Mouse (Mus musculus) heart, embryonic 15.5 days (tissue): ENCODE data around the gene Arhgap44. TPM values are rescaled to one million over a fixed set of nuclear protein-coding genes. Genes with fewer than 3 reads are reported as not detected.
A peak's percentile ranks its signal among the peaks of the same experiment; 100 is the strongest.

Source experiments
- ATAC-seq: fragments of 200-750 bp; cut with Nextera tagmentation; replicated peaks from 2 replicates; pipeline ENCODE4 v1.8.0; 2017; ENCODE audit warnings: low read depth, moderate TSS enrichment; ENCODE audit not compliant: insufficient number of reproducible peaks, insufficient read depth, low FRiP score
- H3K27ac ChIP-seq: fragments of 300-500 bp; sonication (generic); 2 replicates; pipeline ENCODE4 v1.5.1; 2015; ENCODE audit warnings: mild to moderate bottlenecking, inconsistent platforms
- H3K27me3 ChIP-seq: fragments of 300-500 bp; sonication (generic); 2 replicates; pipeline ENCODE4 v1.6.1; 2015; ENCODE audit warnings: inconsistent platforms
- H3K36me3 ChIP-seq: fragments of 300-500 bp; sonication (generic); 2 replicates; pipeline ENCODE4 v1.6.1; 2015; ENCODE audit warnings: mild to moderate bottlenecking, inconsistent platforms
- H3K4me1 ChIP-seq: fragments of 300-500 bp; sonication (generic); replicated peaks from 2 replicates; pipeline ENCODE4 v1.6.1; 2015; ENCODE audit warnings: inconsistent platforms
- H3K4me2 ChIP-seq: fragments of 300-500 bp; sonication (generic); 2 replicates; pipeline ENCODE4 v1.6.1; 2015; ENCODE audit warnings: inconsistent platforms, mild to moderate bottlenecking, moderate library complexity
- H3K4me3 ChIP-seq: fragments of 300-500 bp; sonication (generic); 2 replicates; pipeline ENCODE4 v1.5.1; 2015; ENCODE audit warnings: mild to moderate bottlenecking, inconsistent platforms
- H3K9ac ChIP-seq: fragments of 300-500 bp; sonication (generic); 2 replicates; pipeline ENCODE4 v1.6.1; 2015; ENCODE audit warnings: mild to moderate bottlenecking, inconsistent platforms
- H3K9me3 ChIP-seq: fragments of 300-500 bp; sonication (generic); replicated peaks from 2 replicates; pipeline ENCODE4 v1.6.1; 2016; ENCODE audit warnings: inconsistent platforms
- WGBS: fragments of 180-500 bp; shearing (Covaris S2); methylation state at CpG from one replicate; pipeline ENCODE4 v1.1.7; 2015; ENCODE audit warnings: mixed read lengths; 5-methylcytosine and 5-hydroxymethylcytosine counted together
- polyA plus RNA-seq: library from polyadenylated mRNA; unstranded; fragments of >200 nt; fragmentation: Nextera tagmentation; extraction: Ambion mirVana; gene quantifications from 2 replicates; pipeline ENCODE4 v1.2.1, GENCODE M21; 2015

Arhgap44 gene
- polyA plus RNA-seq, 1 experiment from 2014 or later = 10.5 TPM

GRCm38 (mm10) chr11:65161881-65162766 lies 637 bp downstream of the Arhgap44 start:
- Histone ChIP-seq H3K27ac (peak overlapping the region; percentile 26; the same call in 1 of the 2 replicates), H3K36me3 (no peaks in the 10 kb centered on the region), H3K4me2 (peak overlapping the region; percentile 95), H3K27me3 (0 out of 2 replicates have a peak, but pooled peaks cover 3% of the 10 kb centered on the region), H3K9ac (peak overlapping the region; percentile 80), H3K9me3 (no peaks in the 10 kb centered on the region), H3K4me3 (peak overlapping the region; percentile 80), H3K4me1 (peaks cover 24% of the 10 kb centered on the region)
- 1% methylated on average over 49 of the region's 49 CpGs for WGBS
- peak; percentile 56 for ATAC-seq

GRCm38 (mm10) chr11:65160991-65161880 lies 1.5 kb downstream of the Arhgap44 start:
- peak overlapping the region; percentile 80 for H3K9ac ChIP-seq
- H3K9me3 ChIP-seq = no peaks in the 10 kb centered on the region
- WGBS = 36% methylated on average over 7 of the region's 7 CpGs
- 0 out of 2 replicates have a peak overlapping the region, but pooled peaks have one; percentile 26 for H3K27ac ChIP-seq
- H3K27me3 ChIP-seq = 0 out of 2 replicates have a peak, but pooled peaks cover 3% of the 10 kb centered on the region
- H3K36me3 ChIP-seq = no peaks in the 10 kb centered on the region
- peak overlapping the region; percentile 95 for H3K4me2 ChIP-seq
- peak overlapping the region; percentile 80 for H3K4me3 ChIP-seq
- H3K4me1 ChIP-seq = peaks cover 26% of the 10 kb centered on the region
- no peak for ATAC-seq

- no peak within 1 kb of the TSS for H3K4me3 ChIP-seq
- H3K9ac ChIP-seq = no peak within 1 kb of the TSS
- no peak within 1 kb of the TSS; the same call in 1 of the 2 replicates for H3K4me2 ChIP-seq
- ATAC-seq = no peak
- H3K4me1 ChIP-seq = peaks cover 26% of the 10 kb centered on the region
- H3K9me3 ChIP-seq = no peaks in the 10 kb centered on the region
- 0 out of 2 replicates have a peak, but pooled peaks cover 3% of the 10 kb centered on the region for H3K27me3 ChIP-seq
- no peaks in the 10 kb centered on the region for H3K36me3 ChIP-seq
- WGBS = 90% methylated on average over 5 of the region's 5 CpGs
- H3K27ac ChIP-seq = no peak within 1 kb of the TSS
These were observed 3.0 kb downstream of the Arhgap44 start, which contains the start of gene 1700086D15Rik for GRCm38 (mm10) chr11:65159791-65160190. Gene 1700086D15Rik, minus strand, starts transcription at chr11:65159891.

GRCm38 (mm10) chr11:65158658-65158990 lies 4.1 kb downstream of the Arhgap44 start:
- Histone ChIP-seq H3K27ac (no peak overlapping the region), H3K9me3 (no peaks in the 10 kb centered on the region), H3K4me3 (no peak overlapping the region), H3K36me3 (no peaks in the 10 kb centered on the region), H3K4me1 (peaks cover 31% of the 10 kb centered on the region), H3K9ac (no peak overlapping the region), H3K27me3 (0 out of 2 replicates have a peak, but pooled peaks cover 3% of the 10 kb centered on the region), H3K4me2 (no peak overlapping the region)
- WGBS = 93% methylated on average over 5 of the region's 5 CpGs
- no peak for ATAC-seq

GRCm38 (mm10) chr11:65157966-65158657 lies 4.6 kb downstream of the Arhgap44 start:
- H3K4me2 ChIP-seq = no peak overlapping the region
- ATAC-seq = no peak
- WGBS = 86% methylated on average over 20 of the region's 20 CpGs
- no peak overlapping the region for H3K27ac ChIP-seq
- no peaks in the 10 kb centered on the region for H3K9me3 ChIP-seq
- H3K27me3 ChIP-seq = no peaks in the 10 kb centered on the region
- peaks cover 33% of the 10 kb centered on the region for H3K4me1 ChIP-seq
- H3K4me3 ChIP-seq = no peak overlapping the region
- no peaks in the 10 kb centered on the region for H3K36me3 ChIP-seq
- H3K9ac ChIP-seq = no peak overlapping the region

- no peaks in the 10 kb centered on the region for H3K36me3 ChIP-seq
- H3K4me3 ChIP-seq = no peak overlapping the region
- no peak for ATAC-seq
- H3K9ac ChIP-seq = no peak overlapping the region
- H3K4me1 ChIP-seq = peaks cover 27% of the 10 kb centered on the region
- WGBS = 80% methylated on average over 5 of the region's 5 CpGs
- H3K27me3 ChIP-seq = no peaks in the 10 kb centered on the region
- H3K4me2 ChIP-seq = no peak overlapping the region
- H3K9me3 ChIP-seq = no peaks in the 10 kb centered on the region
- no peak overlapping the region for H3K27ac ChIP-seq
These were observed 9.8 kb downstream of the Arhgap44 start for GRCm38 (mm10) chr11:65153006-65153405.

GRCm38 (mm10) chr11:65148441-65148840 lies 14.3 kb downstream of the Arhgap44 start:
- Histone ChIP-seq H3K9ac (no peak overlapping the region), H3K4me3 (no peak overlapping the region), H3K36me3 (no peaks in the 10 kb centered on the region), H3K4me2 (no peak overlapping the region), H3K9me3 (no peaks in the 10 kb centered on the region), H3K27me3 (no peaks in the 10 kb centered on the region), H3K4me1 (peaks cover 20% of the 10 kb centered on the region), H3K27ac (no peak overlapping the region)
- no peak for ATAC-seq
- WGBS = 63% methylated on average over 7 of the region's 7 CpGs

- Histone ChIP-seq H3K9me3 (no peaks in the 10 kb centered on the region), H3K36me3 (no peaks in the 10 kb centered on the region), H3K4me1 (peaks cover 31% of the 10 kb centered on the region), H3K4me3 (no peak overlapping the region), H3K4me2 (peak overlapping the region; percentile 17), H3K9ac (no peak overlapping the region), H3K27ac (peak overlapping the region; percentile 78), H3K27me3 (no peaks in the 10 kb centered on the region)
- 40% methylated on average over 4 of the region's 4 CpGs for WGBS
- ATAC-seq = peak; percentile 56; the same call in 1 of the 2 replicates
These were observed 19.8 kb downstream of the Arhgap44 start for GRCm38 (mm10) chr11:65142838-65143417.

- Histone ChIP-seq H3K9me3 (no peaks in the 10 kb centered on the region), H3K4me3 (no peak overlapping the region), H3K4me2 (no peak overlapping the region), H3K9ac (no peak overlapping the region), H3K27me3 (no peaks in the 10 kb centered on the region), H3K36me3 (no peaks in the 10 kb centered on the region), H3K4me1 (peaks cover 40% of the 10 kb centered on the region), H3K27ac (no peak overlapping the region)
- WGBS = 90% methylated on average over 3 of the region's 3 CpGs
- no peak for ATAC-seq
These were observed 23.7 kb downstream of the Arhgap44 start for GRCm38 (mm10) chr11:65139030-65139429.

GRCm38 (mm10) chr11:65137145-65137652 lies 25.6 kb downstream of the Arhgap44 start:
- Histone ChIP-seq H3K4me3 (no peak overlapping the region), H3K27me3 (no peaks in the 10 kb centered on the region), H3K27ac (no peak overlapping the region), H3K9ac (no peak overlapping the region), H3K9me3 (no peaks in the 10 kb centered on the region), H3K4me1 (peaks cover 27% of the 10 kb centered on the region), H3K36me3 (no peaks in the 10 kb centered on the region), H3K4me2 (no peak overlapping the region)
- no peak for ATAC-seq
- 68% methylated on average over 2 of the region's 2 CpGs for WGBS
